In the genomic region with DNA sequence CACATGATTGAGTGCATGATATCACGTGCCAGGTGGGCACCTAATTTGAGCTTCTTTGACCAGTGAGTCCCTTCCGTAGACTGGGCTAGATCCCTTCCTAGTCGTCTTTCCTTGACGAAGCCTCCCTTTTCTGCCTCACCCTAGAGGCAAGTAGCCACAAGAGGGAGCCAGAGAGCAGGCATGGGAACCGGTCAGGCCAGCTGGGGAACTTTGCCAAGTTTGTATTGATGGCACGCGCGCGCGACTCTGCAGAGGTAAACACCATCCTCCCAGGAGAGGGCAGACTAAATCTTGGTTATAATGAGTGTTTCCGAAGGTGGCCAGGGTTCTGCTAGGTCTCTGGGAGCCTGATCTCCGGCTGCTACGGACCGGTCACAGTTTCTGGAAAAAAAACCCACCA, we compare ENCODE assay signal across 8 mouse cellular contexts. TPM values are rescaled to one million over a fixed set of nuclear protein-coding genes. Genes with fewer than 3 reads are reported as not detected.
A peak's percentile ranks its signal among the peaks of the same experiment; 100 is the strongest.
DNase-seq lines count a peak whose midpoint lies in the region; TF ChIP-seq lines count a peak whose summit lies in the region.

No protein-coding gene starts in this region.

- DNase-seq in adrenal gland, adult (ENCODE audit: inconsistent age in 2 of 2, low spot score in 1 of 2) = peak; percentile 85 to 97
- DNase-seq in gastrocnemius, postnatal 10 days = peak; percentile 98
- peak; percentile 89 for DNase-seq in hindlimb bud, embryonic 11.5 days (ENCODE audit: extremely low spot score, low read depth, low spot score)
- DNase-seq in left cerebral cortex, adult 8-10 months (ENCODE audit: low spot score in 2 of 2) = peak; percentile 74 to 86
- peak; percentile 93 to 96 for DNase-seq in right cerebral cortex, postnatal 10 days (ENCODE audit: low spot score in 2 of 2)
- peak; percentile 83 to 96 for DNase-seq in urinary bladder, postnatal 4 days (ENCODE audit: low spot score in 2 of 2)

- TF ChIP-seq CTCF in cortical plate, adult 2 months (IDR thresholded peaks at IDR 0.05; ENCODE audit: extremely low read depth, insufficient read depth, low read length) = peak; percentile 94

- H3K27me3 ChIP-seq in megakaryocyte, embryonic 14.5 days (replicated peaks) = peaks cover 79% of the 10 kb centered on the region

- no peak overlapping the region for H3K4me3 ChIP-seq in cortical plate, adult 2 months (ENCODE audit: insufficient read depth, low read length)
- peak overlapping the region; percentile 83 for H3K4me3 ChIP-seq in megakaryocyte, embryonic 14.5 days (replicated peaks)

- H3K4me1 ChIP-seq in cortical plate, adult 2 months (ENCODE audit: control insufficient read depth, insufficient read depth, low read length) = peaks cover 11% of the 10 kb centered on the region
- H3K4me1 ChIP-seq in megakaryocyte, embryonic 14.5 days = peaks cover 26% of the 10 kb centered on the region

- H3K9me3 ChIP-seq in megakaryocyte, embryonic 14.5 days = peaks cover 9% of the 10 kb centered on the region

- no peak overlapping the region for H3K27ac ChIP-seq in cortical plate, adult 2 months (ENCODE audit: insufficient read depth, low read length)

- H3K36me3 ChIP-seq in megakaryocyte, embryonic 14.5 days (replicated peaks; ENCODE audit: low read length) = no peaks in the 10 kb centered on the region

- no peak for TF ChIP-seq POLR2A in cortical plate, adult 2 months (IDR thresholded peaks at IDR 0.05; ENCODE audit: extremely low read depth, insufficient read depth, low read length)

RNA-seq across cellular contexts. Expression of a gene that starts 1.9 kb away (rescaled TPM):
- 0.15 and 0.19 TPM in 2 replicates for polyA plus RNA-seq in cortical plate, adult 2 months (2012; rRNA removed)
- total RNA-seq in gastrocnemius, postnatal 10 days (2021) = under 1 TPM; 0.33 to 0.61 TPM
- under 1 TPM in 3 of 4 experiments, not detected in 1; 0.25 to 0.74 (median 0.67) TPM for total RNA-seq in left cerebral cortex, adult 8-10 months (2022)
- polyA plus RNA-seq in megakaryocyte, embryonic 14.5 days (2012; ENCODE audit: insufficient read depth, low replicate concordance) = 0.17 TPM in 1 of 2 replicates, not detected in the other

RNA-seq across cellular contexts. Expression of a gene that starts 10.7 kb away (rescaled TPM):
- polyA plus RNA-seq in cortical plate, adult 2 months (2012; rRNA removed) = 12.9 and 14.1 TPM in 2 replicates
- total RNA-seq in gastrocnemius, postnatal 10 days (2021) = 1 to 10 TPM; 7.2 to 7.5 TPM
- 10 to 100 TPM; 15.2 to 20.8 (median 17.5) TPM for total RNA-seq in left cerebral cortex, adult 8-10 months (2022)
- polyA plus RNA-seq in megakaryocyte, embryonic 14.5 days (2012; ENCODE audit: insufficient read depth, low replicate concordance) = not detected in 2 replicates
